Mouse (Mus musculus): ENCODE results near the gene Adam12. TPM values are rescaled to one million over a fixed set of nuclear protein-coding genes. Genes with fewer than 3 reads are reported as not detected.

Gene Adam12
- 6.3 and 6.7 TPM in 2 replicates for polyA plus RNA-seq (2015; fragmentation: Nextera tagmentation; extraction: Ambion mirVana)

GRCm38 (mm10) chr7:134231378-134232346 is at the start of gene Adam12:
Gene Adam12, minus strand, starts transcription at chr7:134232146.
- Histone ChIP-seq H3K27ac (no peak within 1 kb of the TSS), H3K4me1 (no peaks in the 10 kb centered on the region), H3K9ac (no peak within 1 kb of the TSS), H3K27me3 (replicated peaks) (no peaks in the 10 kb centered on the region), H3K36me3 (no peaks in the 10 kb centered on the region), H3K4me2 (no peak within 1 kb of the TSS), H3K9me3 (no peaks in the 10 kb centered on the region), H3K4me3 (replicated peaks) (no peak within 1 kb of the TSS)
- WGBS, result 64% methylated on average over 14 of the region's 14 CpGs
- ATAC-seq (ENCODE audit: insufficient read depth, low FRiP score, low read depth), result no peak

- no peaks in the 10 kb centered on the region for H3K36me3 ChIP-seq
- H3K9me3 ChIP-seq, result no peaks in the 10 kb centered on the region
- H3K27ac ChIP-seq, result no peak overlapping the region
- H3K27me3 ChIP-seq (replicated peaks), result no peaks in the 10 kb centered on the region
- ATAC-seq (ENCODE audit: insufficient read depth, low FRiP score, low read depth), result no peak
- no peak overlapping the region for H3K4me3 ChIP-seq (replicated peaks)
- WGBS, result 78% methylated on average over 5 of the region's 5 CpGs
- H3K4me1 ChIP-seq, result no peaks in the 10 kb centered on the region
- H3K9ac ChIP-seq, result no peak overlapping the region
- no peak overlapping the region for H3K4me2 ChIP-seq
Measured at GRCm38 (mm10) chr7:134272956-134273355, 41.0 kb upstream of the Adam12 start.

GRCm38 (mm10) chr7:134272421-134272820 is 40.5 kb upstream of the Adam12 start:
- H3K27ac ChIP-seq, result no peak overlapping the region
- no peaks in the 10 kb centered on the region for H3K36me3 ChIP-seq
- 75% methylated on average over 4 of the region's 4 CpGs for WGBS
- no peak overlapping the region for H3K4me2 ChIP-seq
- no peak overlapping the region for H3K9ac ChIP-seq
- H3K4me3 ChIP-seq (replicated peaks), result no peak overlapping the region
- no peaks in the 10 kb centered on the region for H3K4me1 ChIP-seq
- no peaks in the 10 kb centered on the region for H3K9me3 ChIP-seq
- no peaks in the 10 kb centered on the region for H3K27me3 ChIP-seq (replicated peaks)
- no peak for ATAC-seq (ENCODE audit: insufficient read depth, low FRiP score, low read depth)

GRCm38 (mm10) chr7:134265783-134266182 is 33.8 kb upstream of the Adam12 start:
- 76% methylated on average over 4 of the region's 4 CpGs for whole genome bisulfite sequencing
- ATAC-seq (ENCODE audit: insufficient read depth, low FRiP score, low read depth), result no peak
- H3K4me3 ChIP-seq (replicated peaks), result no peak overlapping the region
- H3K9ac ChIP-seq, result no peak overlapping the region
- H3K27ac ChIP-seq, result no peak overlapping the region
- no peaks in the 10 kb centered on the region for H3K27me3 ChIP-seq (replicated peaks)
- no peaks in the 10 kb centered on the region for H3K9me3 ChIP-seq
- H3K4me1 ChIP-seq, result no peaks in the 10 kb centered on the region
- H3K36me3 ChIP-seq, result no peaks in the 10 kb centered on the region
- no peak overlapping the region for H3K4me2 ChIP-seq

GRCm38 (mm10) chr7:134263146-134263906 is 31.4 kb upstream of the Adam12 start:
- no peak overlapping the region for H3K4me3 ChIP-seq (replicated peaks)
- ATAC-seq (ENCODE audit: insufficient read depth, low FRiP score, low read depth), result peak; percentile 50; the same call in 1 of the 2 replicates
- no peaks in the 10 kb centered on the region for H3K4me1 ChIP-seq
- H3K9me3 ChIP-seq, result no peaks in the 10 kb centered on the region
- H3K36me3 ChIP-seq, result no peaks in the 10 kb centered on the region
- no peak overlapping the region for H3K27ac ChIP-seq
- no peak overlapping the region for H3K9ac ChIP-seq
- H3K27me3 ChIP-seq (replicated peaks), result no peaks in the 10 kb centered on the region
- 40% methylated on average over 4 of the region's 4 CpGs for WGBS
- no peak overlapping the region for H3K4me2 ChIP-seq

- Histone ChIP-seq H3K9me3 (no peaks in the 10 kb centered on the region), H3K9ac (no peak overlapping the region), H3K27ac (no peak overlapping the region; the same call in 1 of the 2 replicates), H3K27me3 (replicated peaks) (no peaks in the 10 kb centered on the region), H3K4me2 (no peak overlapping the region), H3K4me3 (replicated peaks) (no peak overlapping the region), H3K36me3 (no peaks in the 10 kb centered on the region), H3K4me1 (no peaks in the 10 kb centered on the region)
- ATAC-seq (ENCODE audit: insufficient read depth, low FRiP score, low read depth), result no peak
- 42% methylated on average over 4 of the region's 4 CpGs for WGBS
Measured at GRCm38 (mm10) chr7:134261003-134261701, 29.2 kb upstream of the Adam12 start.

GRCm38 (mm10) chr7:134250273-134250870 is 18.4 kb upstream of the Adam12 start:
- WGBS, result 36% methylated on average over 7 of the region's 7 CpGs
- ATAC-seq (ENCODE audit: insufficient read depth, low FRiP score, low read depth), result no peak
- Histone ChIP-seq H3K27ac (0 out of 2 replicates have a peak overlapping the region, but pooled peaks have one; percentile 3), H3K4me2 (no peak overlapping the region), H3K4me1 (no peaks in the 10 kb centered on the region), H3K4me3 (replicated peaks) (no peak overlapping the region), H3K27me3 (replicated peaks) (no peaks in the 10 kb centered on the region), H3K9me3 (no peaks in the 10 kb centered on the region), H3K9ac (no peak overlapping the region), H3K36me3 (no peaks in the 10 kb centered on the region)

- WGBS, result 89% methylated on average over 2 of the region's 2 CpGs
- no peaks in the 10 kb centered on the region for H3K4me1 ChIP-seq
- no peak overlapping the region for H3K27ac ChIP-seq
- no peaks in the 10 kb centered on the region for H3K9me3 ChIP-seq
- no peak for ATAC-seq (ENCODE audit: insufficient read depth, low FRiP score, low read depth)
- H3K4me3 ChIP-seq (replicated peaks), result no peak overlapping the region
- no peak overlapping the region for H3K9ac ChIP-seq
- H3K4me2 ChIP-seq, result no peak overlapping the region
- no peaks in the 10 kb centered on the region for H3K27me3 ChIP-seq (replicated peaks)
- no peaks in the 10 kb centered on the region for H3K36me3 ChIP-seq
Measured at GRCm38 (mm10) chr7:134248041-134248440, 16.1 kb upstream of the Adam12 start.

GRCm38 (mm10) chr7:134246624-134247023 is 14.7 kb upstream of the Adam12 start:
- no peak overlapping the region for H3K27ac ChIP-seq
- H3K9ac ChIP-seq, result no peak overlapping the region
- ATAC-seq (ENCODE audit: insufficient read depth, low FRiP score, low read depth), result no peak
- no peaks in the 10 kb centered on the region for H3K4me1 ChIP-seq
- no peaks in the 10 kb centered on the region for H3K36me3 ChIP-seq
- H3K4me3 ChIP-seq (replicated peaks), result no peak overlapping the region
- no peak overlapping the region for H3K4me2 ChIP-seq
- no peaks in the 10 kb centered on the region for H3K27me3 ChIP-seq (replicated peaks)
- WGBS, result 50% methylated on average over 5 of the region's 5 CpGs
- no peaks in the 10 kb centered on the region for H3K9me3 ChIP-seq

GRCm38 (mm10) chr7:134242773-134243172 is 10.8 kb upstream of the Adam12 start:
- Histone ChIP-seq H3K9me3 (no peaks in the 10 kb centered on the region), H3K36me3 (no peaks in the 10 kb centered on the region), H3K27me3 (replicated peaks) (no peaks in the 10 kb centered on the region), H3K4me2 (no peak overlapping the region), H3K27ac (no peak overlapping the region), H3K9ac (no peak overlapping the region), H3K4me3 (replicated peaks) (no peak overlapping the region), H3K4me1 (no peaks in the 10 kb centered on the region)
- WGBS, result 74% methylated on average over 1 of the region's 1 CpGs
- ATAC-seq (ENCODE audit: insufficient read depth, low FRiP score, low read depth), result no peak

GRCm38 (mm10) chr7:134241212-134241611 is 9.3 kb upstream of the Adam12 start:
- no peaks in the 10 kb centered on the region for H3K36me3 ChIP-seq
- no peak overlapping the region for H3K4me2 ChIP-seq
- no peak overlapping the region for H3K27ac ChIP-seq
- no peak overlapping the region for H3K9ac ChIP-seq
- no peak overlapping the region for H3K4me3 ChIP-seq (replicated peaks)
- no peaks in the 10 kb centered on the region for H3K9me3 ChIP-seq
- no peak for ATAC-seq (ENCODE audit: insufficient read depth, low FRiP score, low read depth)
- no peaks in the 10 kb centered on the region for H3K27me3 ChIP-seq (replicated peaks)
- WGBS, result 71% methylated on average over 4 of the region's 4 CpGs
- no peaks in the 10 kb centered on the region for H3K4me1 ChIP-seq

Measured in stomach, embryonic 15.5 days (tissue).